Mouse (Mus musculus) midbrain, embryonic 11.5 days (tissue): ENCODE data around the gene Nup98. TPM values are rescaled to one million over a fixed set of nuclear protein-coding genes. Genes with fewer than 3 reads are reported as not detected.

Source experiments
- ATAC-seq: fragments of 200-750 bp; cut with Nextera tagmentation; 2 replicates; pipeline ENCODE4 v1.8.0; 2017; ENCODE audit warnings: moderate TSS enrichment, moderate library complexity; ENCODE audit not compliant: low FRiP score
- DNase-seq: peaks from one replicate; pipeline ENCODE4 v3.0.0; 2015; ENCODE audit warnings: low spot score; ENCODE audit errors: missing footprints
- H3K27ac ChIP-seq: fragments of 300-500 bp; sonication (generic); 2 replicates; pipeline ENCODE4 v1.5.1; 2014; ENCODE audit warnings: low read depth, low read length
- H3K27me3 ChIP-seq: fragments of 300-500 bp; sonication (generic); 2 replicates; pipeline ENCODE4 v1.6.1; 2014; ENCODE audit warnings: mild to moderate bottlenecking, low read length, moderate library complexity, mixed read lengths; ENCODE audit not compliant: control insufficient read depth, insufficient read depth
- H3K36me3 ChIP-seq: fragments of 300-500 bp; sonication (generic); 2 replicates; pipeline ENCODE4 v1.6.1; 2014; ENCODE audit warnings: mild to moderate bottlenecking, low read length, moderate library complexity, mixed read lengths; ENCODE audit not compliant: control insufficient read depth, insufficient read depth
- H3K4me1 ChIP-seq: fragments of 300-500 bp; sonication (generic); 2 replicates; pipeline ENCODE4 v1.6.1; 2014; ENCODE audit warnings: low read length; ENCODE audit not compliant: control insufficient read depth, insufficient read depth
- H3K4me2 ChIP-seq: fragments of 300-500 bp; sonication (generic); 2 replicates; pipeline ENCODE4 v1.6.1; 2014; ENCODE audit warnings: mild to moderate bottlenecking, moderate library complexity
- H3K4me3 ChIP-seq: fragments of 300-500 bp; sonication (generic); 2 replicates; pipeline ENCODE4 v1.5.1; 2014; ENCODE audit warnings: low read depth, low read length
- H3K9ac ChIP-seq: fragments of 300-500 bp; sonication (generic); 2 replicates; pipeline ENCODE4 v1.6.1; 2014; ENCODE audit warnings: low read length
- H3K9me3 ChIP-seq: fragments of 300-500 bp; sonication (generic); 2 replicates; pipeline ENCODE4 v1.6.1; 2016; ENCODE audit warnings: low read length; ENCODE audit not compliant: control insufficient read depth
- WGBS: fragments of 180-500 bp; shearing (Covaris S2); extraction: QIAGEN DNeasy Blood & Tissue Kit; methylation state at CpG from one replicate; pipeline ENCODE4 v1.1.7; 2014; 5-methylcytosine and 5-hydroxymethylcytosine counted together
- polyA plus RNA-seq: library from polyadenylated mRNA; unstranded; fragments of >200 nt; fragmentation: Nextera tagmentation; extraction: Ambion mirVana; gene quantifications from 2 replicates; pipeline ENCODE4 v1.2.1, GENCODE M21; 2014

Gene Nup98
- polyA plus RNA-seq, 1 experiment from 2014 or later: 42.0 TPM

DNA sequence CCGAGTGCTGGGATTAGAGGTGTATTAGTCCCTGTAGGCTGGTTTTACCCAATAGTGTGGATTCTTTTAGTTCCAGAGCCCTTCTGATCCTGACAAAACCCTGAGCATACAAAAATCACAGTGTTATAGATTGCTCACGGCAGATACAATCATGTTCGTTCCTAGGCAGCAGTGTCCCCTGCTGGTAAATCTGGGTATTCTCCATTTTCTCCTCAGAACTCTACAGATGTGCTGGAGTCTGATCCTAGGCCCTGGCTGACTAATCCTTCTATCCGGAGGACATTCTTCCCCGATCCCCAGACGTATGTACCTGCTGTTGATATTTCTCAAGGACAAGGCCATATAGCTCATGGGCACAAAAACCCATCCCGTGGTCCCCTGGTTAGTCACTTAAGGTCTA, 131.5 kb downstream of the Nup98 start:
- 83% methylated on average over 7 of the region's 7 CpGs for WGBS
- no peak overlapping the region for H3K4me2 ChIP-seq
- ATAC-seq (no peak), DNase-seq (peak; percentile 85)
- no peaks in the 10 kb centered on the region for H3K4me1 ChIP-seq
- H3K9ac ChIP-seq: no peak overlapping the region
- H3K27me3 ChIP-seq: no peaks in the 10 kb centered on the region
- no peak overlapping the region for H3K27ac ChIP-seq
- no peaks in the 10 kb centered on the region for H3K9me3 ChIP-seq
- H3K4me3 ChIP-seq: no peak overlapping the region
- H3K36me3 ChIP-seq: peaks cover 36% of the 10 kb centered on the region

DNA sequence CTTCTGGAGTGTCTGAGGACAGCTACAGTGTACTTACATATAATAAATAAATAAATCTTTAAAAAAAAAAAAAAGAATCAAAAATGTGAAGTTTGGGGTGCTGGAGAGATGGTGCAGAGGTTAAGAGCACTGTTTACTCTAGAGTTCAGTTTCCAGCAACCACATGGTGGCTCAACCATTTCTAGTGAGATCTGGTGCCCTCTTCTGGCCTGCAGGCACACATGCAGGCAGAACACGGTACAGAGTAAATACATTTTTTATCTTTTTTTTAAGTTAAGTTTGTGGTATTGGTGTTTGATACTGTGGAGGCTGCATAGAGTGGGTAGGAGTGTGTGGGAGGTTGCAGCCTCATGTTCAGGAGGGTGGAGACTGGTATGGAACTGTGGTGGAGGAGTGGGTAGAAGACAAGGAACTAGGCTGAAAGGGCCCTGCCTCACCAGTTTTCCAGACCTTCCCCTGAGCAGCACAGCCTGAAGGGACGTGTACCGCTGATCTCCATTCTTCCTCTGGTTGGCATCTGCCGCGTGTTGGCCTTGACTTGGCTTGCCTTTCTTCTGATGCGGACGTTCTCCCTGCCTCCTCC, 133.2 kb downstream of the Nup98 start:
- Histone ChIP-seq H3K36me3 (peaks cover 40% of the 10 kb centered on the region), H3K9ac (no peak overlapping the region), H3K27me3 (no peaks in the 10 kb centered on the region), H3K4me3 (no peak overlapping the region), H3K27ac (no peak overlapping the region), H3K4me1 (no peaks in the 10 kb centered on the region), H3K9me3 (no peaks in the 10 kb centered on the region), H3K4me2 (no peak overlapping the region)
- DNase-seq (no peak), ATAC-seq (no peak)
- 90% methylated on average over 7 of the region's 7 CpGs for whole genome bisulfite sequencing

Other genes with a start within 250 kb of the Nup98 start
- gene Il18bp, start 191.5 kb downstream of the Nup98 start, polyA plus RNA-seq: 2.3 and 3.4 TPM in 2 replicates
- 28.3 and 29.7 TPM in 2 replicates for gene Rnf121, start 144.7 kb downstream of the Nup98 start, polyA plus RNA-seq
- 22.6 and 23.7 TPM in 2 replicates for gene Xndc1, start 144.7 kb downstream of the Nup98 start, polyA plus RNA-seq
- 1.2 TPM in 2 replicates for gene Xntrpc, start 144.5 kb downstream of the Nup98 start, polyA plus RNA-seq
- not detected in 2 replicates for gene Trpc2, start 127.1 kb downstream of the Nup98 start, polyA plus RNA-seq
- gene Art1, start 108.4 kb downstream of the Nup98 start, polyA plus RNA-seq: 0.49 and 0.70 TPM in 2 replicates
- gene Art5, start 100.7 kb downstream of the Nup98 start, polyA plus RNA-seq: 0.70 and 0.81 TPM in 2 replicates
- not detected in 2 replicates for gene Chrna10, start 93.3 kb downstream of the Nup98 start, polyA plus RNA-seq
- 51.6 and 52.1 TPM in 2 replicates for gene Pgap2, start within 50 bp of the Nup98 start, polyA plus RNA-seq
- gene Rhog, start 45.9 kb upstream of the Nup98 start, polyA plus RNA-seq: 29.4 and 31.4 TPM in 2 replicates
- 9.1 and 11.6 TPM in 2 replicates for gene Stim1, start 57.6 kb upstream of the Nup98 start, polyA plus RNA-seq
- 234 and 249 TPM in 2 replicates for gene Rrm1, start 231.5 kb upstream of the Nup98 start, polyA plus RNA-seq